Mouse (Mus musculus): ENCODE measurements around the gene Slc39a11. TPM values are rescaled to one million over a fixed set of nuclear protein-coding genes. Genes with fewer than 3 reads are reported as not detected.

Gene Slc39a11
- total RNA-seq, 4 experiments from 2014 or later = 14.6 to 16.7 (median 16.2) TPM

DNA sequence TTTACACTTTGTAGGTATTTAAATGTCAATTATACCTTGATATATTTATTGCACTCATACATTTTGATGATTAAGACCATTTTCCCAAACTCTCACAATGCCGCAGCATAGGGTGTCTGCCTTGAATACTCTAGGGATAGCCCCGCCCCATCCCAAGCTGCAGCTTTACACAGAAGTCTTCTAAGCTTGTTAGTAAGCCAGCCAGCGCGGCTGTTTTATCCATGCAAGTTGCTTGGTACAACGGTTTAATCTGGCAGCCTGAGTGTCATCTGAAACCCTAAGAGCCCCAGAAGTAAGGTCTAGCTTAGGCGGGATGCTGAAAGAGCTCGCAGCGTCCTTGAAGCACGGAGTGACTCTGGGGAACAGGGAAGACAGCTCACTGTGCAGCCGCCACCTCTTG, 238.1 kb downstream of the Slc39a11 start:
- no peak for DNase-seq (ENCODE audit: low spot score in 2 of 2)

DNA sequence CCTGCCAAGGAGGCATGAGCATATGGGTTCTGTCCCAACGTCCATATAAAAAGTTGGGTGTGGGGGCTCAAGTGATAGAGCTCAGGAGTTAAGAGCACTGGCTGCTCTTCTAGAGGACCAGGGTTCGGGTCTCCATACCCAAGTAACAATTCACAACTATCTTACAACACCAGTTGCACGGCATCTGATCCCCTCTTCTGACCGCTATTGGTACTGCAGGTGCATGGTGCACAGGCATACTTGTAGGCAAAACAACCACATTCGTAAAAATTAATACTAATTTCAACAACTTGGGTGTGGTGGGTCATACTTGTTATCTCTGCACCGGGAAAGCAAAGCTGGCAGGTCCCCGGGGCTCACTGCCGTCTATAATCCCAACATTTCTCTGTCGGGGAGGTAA, 240.8 kb downstream of the Slc39a11 start:
- DNase-seq (ENCODE audit: low spot score in 2 of 2) = no peak

DNA sequence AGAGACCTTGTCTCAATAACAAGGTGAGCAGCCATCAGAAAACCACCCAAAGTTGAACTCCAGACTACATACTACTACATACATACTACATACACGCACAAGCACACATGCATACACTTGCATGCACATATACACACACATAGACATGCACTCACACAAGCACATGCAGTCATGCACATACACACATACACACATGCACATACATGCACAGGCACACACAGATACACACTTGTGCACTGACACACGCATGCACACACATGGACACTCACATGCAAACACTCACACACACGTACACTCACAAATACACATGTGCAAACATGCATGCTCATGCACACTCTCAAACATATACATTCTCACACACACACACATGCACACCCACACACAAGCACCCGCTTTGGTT, 242.4 kb downstream of the Slc39a11 start:
- no peak for DNase-seq (ENCODE audit: low spot score in 2 of 2)

GRCm38 (mm10) chr11:113400868-113401267, 249.0 kb downstream of the Slc39a11 start:
- no peak for DNase-seq (ENCODE audit: low spot score in 2 of 2)

- DNase-seq (ENCODE audit: low spot score in 2 of 2) = no peak
Observed at GRCm38 (mm10) chr11:113399601-113400000, 250.3 kb downstream of the Slc39a11 start.

DNA sequence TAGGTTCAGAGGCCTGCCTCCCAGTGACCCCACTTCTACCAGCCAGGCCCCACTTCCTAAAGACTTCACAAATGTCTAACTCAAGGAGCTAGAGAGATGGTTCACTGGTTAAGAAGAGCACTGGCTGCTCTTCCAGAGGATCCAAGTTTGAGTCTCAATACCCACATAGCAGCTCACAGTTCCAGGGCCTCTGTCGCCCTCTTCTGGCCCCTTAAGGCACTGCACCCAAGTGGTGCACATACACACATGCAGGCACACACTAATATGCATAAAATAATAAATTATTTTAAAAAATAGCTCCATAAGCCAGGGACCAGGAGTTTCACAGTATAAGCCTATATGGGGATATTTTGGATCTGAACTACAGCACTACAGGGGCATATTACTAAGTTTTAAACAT, 252.5 kb downstream of the Slc39a11 start:
- no peak for DNase-seq (ENCODE audit: low spot score in 2 of 2)

GRCm38 (mm10) chr11:113393366-113394150, 256.3 kb downstream of the Slc39a11 start:
- no peak for DNase-seq (ENCODE audit: low spot score in 2 of 2)

DNA sequence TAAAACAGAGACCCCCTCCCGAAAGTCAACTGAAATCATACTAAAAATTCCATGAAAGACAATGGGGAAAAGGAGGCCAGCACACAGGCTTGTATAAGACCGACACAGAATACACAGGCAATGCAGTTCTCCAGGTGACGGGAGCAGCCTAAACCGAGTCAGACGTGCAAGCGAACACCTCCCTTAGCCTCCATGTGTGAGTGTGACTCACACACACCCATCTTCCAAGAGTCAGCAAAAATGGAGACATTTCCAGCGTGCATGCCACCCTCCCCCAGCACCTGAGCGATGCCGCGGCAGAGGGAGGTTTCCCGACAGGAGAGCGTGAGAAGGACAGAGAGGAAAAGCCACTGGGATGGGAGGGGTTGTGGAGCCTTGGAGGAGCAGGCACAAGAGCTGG, 258.2 kb downstream of the Slc39a11 start:
- DNase-seq (ENCODE audit: low spot score in 2 of 2) = peak in 1 of 2 experiments; percentile 16

DNA sequence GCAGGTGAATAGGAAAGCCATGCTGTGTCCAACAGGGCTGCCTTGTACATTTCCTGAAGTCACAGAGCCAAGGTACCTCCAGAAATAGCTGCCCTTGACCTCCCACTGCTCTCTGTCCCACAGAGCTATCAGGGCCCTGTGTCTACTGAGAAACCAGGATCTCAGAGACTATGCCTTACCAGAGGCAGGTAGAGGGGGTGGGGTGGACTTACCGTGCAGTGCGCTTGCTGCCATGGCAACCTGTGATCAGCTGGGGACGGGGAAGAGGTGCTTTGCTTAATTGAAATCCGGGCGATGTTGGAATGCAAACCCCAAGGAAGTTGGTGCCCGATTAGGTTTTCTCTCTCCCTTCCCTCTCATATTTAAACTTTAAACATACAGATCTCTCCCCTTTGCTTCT, 260.2 kb downstream of the Slc39a11 start:
- no peak for DNase-seq (ENCODE audit: low spot score in 2 of 2)

- DNase-seq (ENCODE audit: low spot score in 2 of 2) = no peak
Observed at GRCm38 (mm10) chr11:113382674-113383571, 267.0 kb downstream of the Slc39a11 start.

GRCm38 (mm10) chr11:113381550-113381949, 268.3 kb downstream of the Slc39a11 start:
- DNase-seq (ENCODE audit: low spot score in 2 of 2) = no peak

- no peak for DNase-seq (ENCODE audit: low spot score in 2 of 2)
Observed at GRCm38 (mm10) chr11:113378867-113379266, 271.0 kb downstream of the Slc39a11 start.

- no peak for DNase-seq (ENCODE audit: low spot score in 2 of 2)
Observed at GRCm38 (mm10) chr11:113376066-113376465, 273.8 kb downstream of the Slc39a11 start.

- DNase-seq (ENCODE audit: low spot score in 2 of 2) = no peak
Observed at GRCm38 (mm10) chr11:113373926-113374325, 276.0 kb downstream of the Slc39a11 start.

DNA sequence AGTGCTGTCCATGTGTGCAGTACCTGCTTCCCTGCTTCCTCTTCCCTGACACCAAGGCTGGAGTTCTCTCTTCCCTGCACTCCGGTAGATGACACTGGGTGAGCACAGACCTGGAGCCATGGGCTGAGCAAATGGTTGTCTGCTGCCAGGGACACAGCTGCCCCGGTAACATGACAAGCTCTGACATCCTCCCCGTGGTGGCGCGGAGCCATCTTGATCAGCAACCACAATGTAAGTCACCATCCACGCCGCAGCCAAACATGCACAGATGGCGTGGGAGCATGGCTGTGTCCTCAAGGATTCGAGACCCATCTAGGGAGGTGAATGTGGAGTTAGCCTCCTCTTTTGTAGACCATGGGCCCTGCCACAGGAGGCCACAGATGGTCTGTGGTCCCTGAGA, 276.5 kb downstream of the Slc39a11 start:
- no peak for DNase-seq (ENCODE audit: low spot score in 2 of 2)

GRCm38 (mm10) chr11:113368046-113368445, 281.8 kb downstream of the Slc39a11 start:
- no peak for DNase-seq (ENCODE audit: low spot score in 2 of 2)

DNA sequence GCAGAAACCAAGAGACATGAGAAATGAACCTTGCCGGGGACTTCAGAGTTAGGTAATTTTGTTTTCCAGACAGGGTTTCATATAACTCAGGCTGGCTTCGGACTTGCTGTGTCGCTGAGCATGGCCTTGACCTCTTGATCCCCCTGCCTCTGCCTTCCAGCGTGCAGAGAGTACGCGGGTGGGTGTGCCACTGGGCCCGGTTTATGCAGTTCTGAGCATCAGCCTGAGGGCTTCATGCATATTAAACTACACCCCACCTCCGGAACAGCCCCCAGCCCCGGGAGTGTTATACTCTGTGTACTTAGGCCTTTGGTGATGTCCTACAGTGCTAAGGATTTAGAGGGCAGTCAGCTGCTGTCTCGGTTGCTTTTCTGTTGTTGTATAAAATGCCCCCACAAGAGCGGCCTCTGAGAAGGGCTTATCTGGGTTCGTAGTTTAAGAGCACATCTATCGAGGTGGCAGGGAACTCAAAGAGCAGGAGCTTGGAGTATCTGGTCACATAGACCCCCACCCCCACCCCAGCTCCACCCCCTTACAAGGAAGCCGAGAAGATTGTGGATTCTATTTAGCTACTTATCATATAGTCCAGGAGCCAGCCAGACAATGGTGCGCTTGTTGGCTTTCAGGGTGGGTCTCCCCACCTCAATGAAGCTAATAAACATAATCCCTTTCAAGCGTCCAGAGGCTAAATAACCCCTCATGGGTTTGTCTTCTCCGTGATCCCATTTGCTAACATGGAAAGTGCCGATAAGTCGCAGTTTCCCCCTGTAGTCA, 283.4 kb downstream of the Slc39a11 start:
- DNase-seq (ENCODE audit: low spot score in 2 of 2) = no peak

GRCm38 (mm10) chr11:113363739-113364138, 286.1 kb downstream of the Slc39a11 start:
- DNase-seq (ENCODE audit: low spot score in 2 of 2) = no peak

- no peak for DNase-seq (ENCODE audit: low spot score in 2 of 2)
Observed at GRCm38 (mm10) chr11:113362617-113363016, 287.3 kb downstream of the Slc39a11 start.

DNA sequence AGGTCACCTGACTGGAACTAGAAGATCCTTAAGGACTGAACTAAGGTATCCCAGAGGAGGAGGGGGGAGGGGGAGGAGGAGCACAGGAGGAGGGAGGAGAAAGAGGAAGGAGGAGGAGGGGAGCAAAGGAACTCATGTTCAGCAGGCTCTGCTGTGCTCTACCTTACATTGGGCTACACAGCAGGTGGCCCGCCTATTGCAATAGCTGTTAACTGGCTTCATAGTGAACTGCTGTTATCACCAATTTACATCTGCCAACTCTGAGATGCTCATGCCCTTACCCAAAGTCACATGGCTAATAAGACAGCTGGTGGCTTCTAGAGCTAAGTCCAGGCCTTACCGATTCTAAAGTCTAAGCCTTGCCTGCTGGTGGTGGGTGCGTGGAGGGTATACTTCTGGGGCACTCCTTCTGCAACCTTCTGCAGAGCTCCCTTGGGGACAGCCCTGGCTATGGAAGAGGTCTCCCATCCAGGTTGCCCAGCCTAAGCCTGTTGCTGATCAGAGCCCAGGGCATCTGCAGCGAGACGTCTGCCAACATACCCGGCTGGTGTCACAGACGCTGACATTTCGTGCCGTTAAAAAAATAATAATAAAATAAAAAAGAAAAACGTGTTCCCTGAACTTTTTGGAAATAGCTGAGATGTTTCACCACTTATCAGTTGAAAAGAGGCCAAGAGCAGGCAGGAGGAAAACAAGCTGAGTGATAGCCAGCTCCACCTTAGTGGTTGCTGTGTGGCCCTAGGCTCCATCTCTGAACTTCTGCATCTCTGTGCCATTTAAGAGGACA, 289.6 kb downstream of the Slc39a11 start:
- no peak for DNase-seq (ENCODE audit: low spot score in 2 of 2)

- DNase-seq (ENCODE audit: low spot score in 2 of 2) = no peak
Observed at GRCm38 (mm10) chr11:113355932-113356331, 293.9 kb downstream of the Slc39a11 start.
